Mouse (Mus musculus): Measurements from ENCODE around the gene Borcs8. TPM values are rescaled to one million over a fixed set of nuclear protein-coding genes. Genes with fewer than 3 reads are reported as not detected.
A peak's percentile ranks its signal among the peaks of the same experiment; 100 is the strongest.

Borcs8 gene
- total and polyA plus RNA-seq, 2 experiments from 2014 or later: 32.1 to 68.4 TPM

GRCm38 (mm10) chr8:70124992-70125391, 14.3 kb upstream of the Borcs8 start:
- DNase-seq (ENCODE audit: low spot score) (no peak), ATAC-seq (ENCODE audit: insufficient read depth, low read depth) (no peak)
- WGBS: 62% methylated on average over 8 of the region's 8 CpGs
- no peak overlapping the region for H3K4me2 ChIP-seq (ENCODE audit: low read depth, low read length)
- no peak overlapping the region for H3K9ac ChIP-seq (replicated peaks; ENCODE audit: low read depth, low read length)
- no peak for TF ChIP-seq EP300 (IDR thresholded peaks at IDR 0.05; ENCODE audit: low read depth)
- TF ChIP-seq CTCF (IDR thresholded peaks at IDR 0.05; ENCODE audit: low read depth): no peak
- H3K27ac ChIP-seq (ENCODE audit: low read depth): no peak overlapping the region
- H3K27me3 ChIP-seq (ENCODE audit: control insufficient read depth, insufficient read depth, low read length): peaks cover 17% of the 10 kb centered on the region
- no peaks in the 10 kb centered on the region for H3K36me3 ChIP-seq (replicated peaks; ENCODE audit: control insufficient read depth, insufficient read depth, low read length)
- H3K4me3 ChIP-seq (ENCODE audit: low read depth, low read length): no peak overlapping the region
- peaks cover 12% of the 10 kb centered on the region for H3K4me1 ChIP-seq (ENCODE audit: control insufficient read depth, insufficient read depth)
- H3K9me3 ChIP-seq (replicated peaks; ENCODE audit: control insufficient read depth, low read length): no peaks in the 10 kb centered on the region

GRCm38 (mm10) chr8:70128435-70128834, 10.9 kb upstream of the Borcs8 start:
- no peaks in the 10 kb centered on the region for H3K27me3 ChIP-seq (ENCODE audit: control insufficient read depth, insufficient read depth, low read length)
- H3K27ac ChIP-seq (ENCODE audit: low read depth): peak overlapping the region; percentile 82
- H3K4me1 ChIP-seq (ENCODE audit: control insufficient read depth, insufficient read depth): peaks cover 29% of the 10 kb centered on the region
- H3K4me3 ChIP-seq (ENCODE audit: low read depth, low read length): no peak overlapping the region
- peaks cover 5% of the 10 kb centered on the region for H3K36me3 ChIP-seq (replicated peaks; ENCODE audit: control insufficient read depth, insufficient read depth, low read length)
- H3K9me3 ChIP-seq (replicated peaks; ENCODE audit: control insufficient read depth, low read length): no peaks in the 10 kb centered on the region
- H3K9ac ChIP-seq (replicated peaks; ENCODE audit: low read depth, low read length): no peak overlapping the region
- TF ChIP-seq EP300 (IDR thresholded peaks at IDR 0.05; ENCODE audit: low read depth): no peak
- TF ChIP-seq CTCF (IDR thresholded peaks at IDR 0.05; ENCODE audit: low read depth): no peak
- DNase-seq (ENCODE audit: low spot score): peak; percentile 84
- ATAC-seq (ENCODE audit: insufficient read depth, low read depth): peak; percentile 70
- H3K4me2 ChIP-seq (ENCODE audit: low read depth, low read length): no peak overlapping the region
- WGBS: 32% methylated on average over 3 of the region's 3 CpGs

- H3K9ac ChIP-seq (replicated peaks; ENCODE audit: low read depth, low read length): no peak overlapping the region
- H3K4me2 ChIP-seq (ENCODE audit: low read depth, low read length): no peak overlapping the region
- no peak; the same call in 1 of the 2 replicates for ATAC-seq (ENCODE audit: insufficient read depth, low read depth)
- 47% methylated on average over 9 of the region's 9 CpGs for WGBS
- H3K27ac ChIP-seq (ENCODE audit: low read depth): peak overlapping the region; percentile 82
- no peaks in the 10 kb centered on the region for H3K27me3 ChIP-seq (ENCODE audit: control insufficient read depth, insufficient read depth, low read length)
- DNase-seq (ENCODE audit: low spot score): no peak
- no peaks in the 10 kb centered on the region for H3K9me3 ChIP-seq (replicated peaks; ENCODE audit: control insufficient read depth, low read length)
- H3K4me1 ChIP-seq (ENCODE audit: control insufficient read depth, insufficient read depth): peaks cover 29% of the 10 kb centered on the region
- no peak overlapping the region for H3K4me3 ChIP-seq (ENCODE audit: low read depth, low read length)
- H3K36me3 ChIP-seq (replicated peaks; ENCODE audit: control insufficient read depth, insufficient read depth, low read length): peaks cover 15% of the 10 kb centered on the region
- TF ChIP-seq EP300 (IDR thresholded peaks at IDR 0.05; ENCODE audit: low read depth) (no peak), CTCF (IDR thresholded peaks at IDR 0.05; ENCODE audit: low read depth) (no peak)
Measured at GRCm38 (mm10) chr8:70129309-70129952, 9.9 kb upstream of the Borcs8 start.

- Histone ChIP-seq H3K36me3 (replicated peaks; ENCODE audit: control insufficient read depth, insufficient read depth, low read length) (peaks cover 22% of the 10 kb centered on the region), H3K4me1 (ENCODE audit: control insufficient read depth, insufficient read depth) (peaks cover 29% of the 10 kb centered on the region), H3K4me2 (ENCODE audit: low read depth, low read length) (no peak overlapping the region), H3K27me3 (ENCODE audit: control insufficient read depth, insufficient read depth, low read length) (no peaks in the 10 kb centered on the region), H3K9ac (replicated peaks; ENCODE audit: low read depth, low read length) (no peak overlapping the region), H3K4me3 (ENCODE audit: low read depth, low read length) (no peak overlapping the region), H3K27ac (ENCODE audit: low read depth) (peak overlapping the region; percentile 82), H3K9me3 (replicated peaks; ENCODE audit: control insufficient read depth, low read length) (no peaks in the 10 kb centered on the region)
- DNase-seq (ENCODE audit: low spot score): no peak
- ATAC-seq (ENCODE audit: insufficient read depth, low read depth): no peak
- TF ChIP-seq EP300 (IDR thresholded peaks at IDR 0.05; ENCODE audit: low read depth): no peak
- no peak for TF ChIP-seq CTCF (IDR thresholded peaks at IDR 0.05; ENCODE audit: low read depth)
- WGBS: 82% methylated on average over 3 of the region's 3 CpGs
Measured at GRCm38 (mm10) chr8:70130066-70130465, 9.2 kb upstream of the Borcs8 start.

GRCm38 (mm10) chr8:70131166-70131883, 8.0 kb upstream of the Borcs8 start, which contains the start of gene Nr2c2ap:
TSS of gene Nr2c2ap (plus strand) at chr8:70131333.
- H3K4me2 ChIP-seq (ENCODE audit: low read depth, low read length): peak within 1 kb of the TSS; percentile 82
- DNase-seq (ENCODE audit: low spot score) (peak; percentile 82), ATAC-seq (ENCODE audit: insufficient read depth, low read depth) (peak; percentile 76)
- H3K9me3 ChIP-seq (replicated peaks; ENCODE audit: control insufficient read depth, low read length): no peaks in the 10 kb centered on the region
- H3K4me1 ChIP-seq (ENCODE audit: control insufficient read depth, insufficient read depth): peaks cover 29% of the 10 kb centered on the region
- WGBS: under 1% methylated on average over 37 of the region's 37 CpGs
- H3K9ac ChIP-seq (replicated peaks; ENCODE audit: low read depth, low read length): peak within 1 kb of the TSS; percentile 65
- peak within 1 kb of the TSS; percentile 82; the same call in 1 of the 2 replicates for H3K27ac ChIP-seq (ENCODE audit: low read depth)
- peaks cover 32% of the 10 kb centered on the region for H3K36me3 ChIP-seq (replicated peaks; ENCODE audit: control insufficient read depth, insufficient read depth, low read length)
- peak within 1 kb of the TSS; percentile 65 for H3K4me3 ChIP-seq (ENCODE audit: low read depth, low read length)
- no peaks in the 10 kb centered on the region for H3K27me3 ChIP-seq (ENCODE audit: control insufficient read depth, insufficient read depth, low read length)
- TF ChIP-seq EP300 (IDR thresholded peaks at IDR 0.05; ENCODE audit: low read depth): no peak
- TF ChIP-seq CTCF (IDR thresholded peaks at IDR 0.05; ENCODE audit: low read depth): 0 out of 2 replicates have a peak, but pooled peaks have one; percentile 0
